Mouse (Mus musculus) thymus, adult 18-20 months (tissue): ENCODE results near the gene Cib1.
A peak's percentile ranks its signal among the peaks of the same experiment; 100 is the strongest.

ENCODE experiments used
- DNase-seq, 2 experiments: peaks; one replicate each; pipeline ENCODE4 v3.0.0; 2022; ENCODE audit warnings: mixed read lengths in 2 of 2

The Cib1 gene

GRCm38 (mm10) chr7:80200588-80200945, 32.0 kb downstream of the Cib1 start:
- DNase-seq, result no peak

DNA sequence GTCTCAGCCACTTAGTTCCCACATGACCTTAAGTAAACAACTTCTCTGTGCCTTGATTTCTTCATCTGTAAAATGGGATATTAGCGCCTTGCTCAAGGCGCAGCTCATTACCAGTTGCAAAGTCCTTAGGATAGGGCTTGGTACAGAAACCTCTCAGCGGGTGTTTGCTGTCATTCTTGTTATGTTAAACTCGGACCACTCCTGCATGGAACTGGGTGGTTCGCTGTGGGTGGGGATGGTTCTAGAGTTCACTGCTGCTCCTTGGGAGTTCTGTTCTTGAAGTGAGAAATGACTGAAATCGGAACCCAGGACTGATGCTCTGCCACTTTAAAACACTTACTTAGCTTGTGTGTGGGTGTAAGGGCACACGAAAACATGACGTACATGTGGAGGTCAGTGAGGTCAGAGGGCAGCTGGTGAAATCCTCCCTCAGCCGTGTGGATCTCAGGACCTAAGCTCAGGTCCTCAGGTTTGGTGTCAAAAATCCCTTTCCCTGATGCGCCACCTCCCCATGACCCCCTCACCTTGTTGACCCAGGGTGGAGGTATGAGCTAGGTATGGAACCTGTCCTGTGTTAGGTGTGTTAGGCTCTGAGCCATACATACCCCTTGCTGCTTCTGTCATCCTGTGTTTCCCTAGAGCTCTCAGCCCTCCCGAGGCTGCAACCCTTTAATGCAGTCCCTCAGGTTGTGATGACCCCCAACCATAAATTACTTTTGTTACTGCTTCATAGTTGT, 32.6 kb downstream of the Cib1 start:
- no peak for DNase-seq

GRCm38 (mm10) chr7:80199286-80199685, 33.3 kb downstream of the Cib1 start:
- DNase-seq, result no peak

- DNase-seq, result no peak
Measured at GRCm38 (mm10) chr7:80198863-80199262, 33.8 kb downstream of the Cib1 start.

- peak; percentile 68 to 77 for DNase-seq
Measured at GRCm38 (mm10) chr7:80197941-80198778, 34.5 kb downstream of the Cib1 start.

DNA sequence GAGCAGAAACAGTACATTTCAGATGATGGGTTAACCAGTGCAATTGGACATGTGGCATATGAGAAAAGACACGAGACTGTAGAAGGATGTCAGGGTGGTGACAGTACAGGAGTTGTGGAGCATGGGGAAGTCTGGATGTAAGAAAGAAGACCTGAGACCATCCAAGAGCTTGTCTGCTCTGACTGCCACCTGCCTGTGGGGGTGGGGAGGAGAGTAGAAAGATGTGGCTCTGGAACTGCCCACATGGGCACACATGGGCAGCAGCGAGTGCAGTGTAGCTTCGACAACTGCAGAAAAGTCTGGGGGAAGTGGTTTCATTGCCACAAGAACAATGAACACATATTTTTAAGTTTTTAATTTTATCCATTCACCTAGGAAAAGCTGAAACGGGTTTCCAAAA, 35.2 kb downstream of the Cib1 start:
- no peak for DNase-seq

- no peak for DNase-seq
Measured at GRCm38 (mm10) chr7:80195576-80196263, 36.9 kb downstream of the Cib1 start.

- no peak for DNase-seq
Measured at GRCm38 (mm10) chr7:80195146-80195545, 37.5 kb downstream of the Cib1 start.

DNA sequence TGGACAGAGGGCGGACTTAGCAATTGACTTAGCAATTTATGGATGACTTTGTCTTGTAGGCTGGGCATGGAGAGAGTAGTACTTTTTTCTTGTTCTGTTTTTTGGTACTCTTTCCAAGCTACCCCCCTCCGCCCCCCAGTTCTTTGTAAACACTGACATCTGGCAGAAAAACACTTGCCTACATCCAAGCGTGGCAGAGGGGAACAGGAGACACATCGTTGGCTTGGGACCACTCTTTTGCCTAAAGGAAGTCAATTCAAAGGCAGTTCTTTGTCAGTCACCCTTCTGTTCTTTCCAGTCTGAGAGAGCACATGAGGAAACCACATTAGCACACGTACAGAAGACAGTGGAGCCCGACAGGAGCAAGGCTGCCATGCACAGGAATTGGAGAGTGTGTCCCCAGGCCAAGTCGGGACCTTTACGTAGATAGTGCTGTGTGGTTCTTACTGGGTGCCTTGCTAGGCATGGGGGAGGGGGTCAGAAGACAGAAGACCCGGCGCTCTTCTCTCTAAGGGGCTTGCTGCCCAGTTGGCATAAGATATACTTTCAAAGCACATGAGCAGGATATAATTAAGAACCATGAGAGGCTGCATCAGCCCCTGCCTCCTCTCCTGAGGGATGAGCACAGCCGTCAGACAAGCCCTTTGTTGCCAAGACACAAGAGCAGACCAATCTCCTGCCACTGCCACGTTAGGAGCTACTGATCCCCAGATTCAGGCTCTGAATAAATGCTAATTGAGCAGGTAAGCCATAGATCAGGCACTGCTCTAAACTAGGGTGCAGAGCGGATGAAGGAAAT, 38.5 kb downstream of the Cib1 start:
- no peak for DNase-seq

DNA sequence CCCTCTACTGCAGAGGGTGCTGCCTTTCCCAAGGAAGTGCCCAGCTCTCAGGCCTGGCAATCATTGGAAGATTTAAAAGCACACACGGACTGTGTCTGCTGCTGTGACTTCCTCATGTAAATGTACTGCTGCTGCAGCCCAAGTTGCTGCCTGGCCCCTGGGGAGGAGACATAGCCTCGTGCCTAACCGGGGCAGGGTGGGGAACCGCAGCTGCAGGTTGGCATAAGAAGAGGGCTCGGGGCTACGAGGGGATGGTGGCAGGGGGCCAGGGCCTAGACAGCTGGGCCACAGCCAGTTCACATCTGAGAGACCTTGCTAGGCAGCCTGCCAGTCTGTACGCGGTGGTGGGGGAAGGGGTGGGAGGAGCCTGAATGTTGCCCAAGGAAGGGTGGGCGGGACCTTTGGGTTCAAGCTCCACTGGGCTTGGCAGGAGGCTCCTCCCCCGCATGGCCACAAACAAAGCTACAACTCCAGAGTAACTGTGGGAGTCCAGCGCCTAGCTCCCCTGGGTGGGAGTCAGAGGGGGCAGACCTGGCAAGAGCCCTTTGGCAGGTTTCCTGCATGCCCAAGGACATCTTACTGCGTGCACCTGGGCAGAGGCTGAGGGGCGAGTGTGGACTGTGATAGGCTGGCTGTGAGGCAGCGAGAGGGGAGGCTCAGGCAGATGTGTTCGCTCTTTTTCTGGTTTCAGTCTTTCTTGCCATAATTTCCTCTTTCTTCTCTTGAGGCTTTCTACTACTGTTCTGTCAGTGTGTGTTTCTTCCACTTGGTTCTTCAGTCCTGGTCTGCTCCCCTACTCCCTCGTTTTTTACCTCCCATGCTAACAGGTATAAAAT, 40.2 kb downstream of the Cib1 start:
- peak; percentile 84 to 90 for DNase-seq

- peak in 1 of 2 experiments; percentile 61 for DNase-seq
Measured at GRCm38 (mm10) chr7:80191455-80191854, 41.2 kb downstream of the Cib1 start.

GRCm38 (mm10) chr7:80189147-80189933, 43.3 kb downstream of the Cib1 start:
- DNase-seq, result no peak

- DNase-seq, result no peak
Measured at GRCm38 (mm10) chr7:80188579-80189125, 44.0 kb downstream of the Cib1 start.

- DNase-seq, result no peak
Measured at GRCm38 (mm10) chr7:80187501-80187900, 45.1 kb downstream of the Cib1 start.

GRCm38 (mm10) chr7:80186531-80187296, 45.9 kb downstream of the Cib1 start, which contains the start of gene Sema4b:
Gene Sema4b, plus strand, starts transcription at chr7:80186841.
- peak; percentile 61 to 74 for DNase-seq

- no peak for DNase-seq
Measured at GRCm38 (mm10) chr7:80186021-80186420, 46.6 kb downstream of the Cib1 start.

GRCm38 (mm10) chr7:80184968-80185367, 47.6 kb downstream of the Cib1 start:
- no peak for DNase-seq

DNA sequence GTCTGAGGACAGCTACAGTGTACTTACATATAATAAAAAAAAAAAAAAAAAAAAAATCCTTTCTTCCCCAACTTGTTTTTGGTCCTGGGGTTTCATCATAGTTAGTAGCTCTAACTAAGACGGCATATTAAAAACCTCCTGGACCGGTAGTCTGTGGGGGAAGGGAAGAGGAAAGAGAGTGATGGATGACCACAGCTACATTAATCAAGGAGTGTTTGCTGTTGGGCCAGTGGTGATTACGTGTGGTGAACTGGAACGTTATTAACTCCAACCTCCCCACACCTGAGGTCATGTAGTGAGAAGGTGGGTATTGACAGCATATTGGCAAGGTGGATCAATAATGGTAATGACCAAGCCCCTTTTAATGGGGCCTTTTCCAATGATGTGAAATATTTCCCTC, 48.1 kb downstream of the Cib1 start:
- DNase-seq, result no peak

DNA sequence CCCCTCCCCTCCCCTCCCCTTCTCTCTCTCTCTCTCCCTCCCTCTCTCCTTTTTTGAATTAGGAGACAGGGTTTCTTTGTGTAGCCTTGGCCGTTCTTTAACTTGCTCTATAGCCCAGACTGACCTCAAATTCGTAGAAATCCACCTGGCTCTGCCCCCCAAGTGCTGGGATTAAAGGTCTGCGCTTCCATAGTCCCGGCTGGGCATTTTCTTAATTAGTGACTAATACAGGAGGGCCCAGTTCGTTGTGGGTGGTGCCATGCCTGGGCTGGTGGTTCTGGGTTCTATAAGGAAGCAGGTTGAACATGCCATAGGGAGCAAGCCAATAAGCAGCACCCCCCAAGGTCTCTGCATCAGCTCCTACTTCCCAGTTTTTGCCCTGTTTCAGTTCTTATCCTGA, 48.6 kb downstream of the Cib1 start:
- DNase-seq, result no peak

DNA sequence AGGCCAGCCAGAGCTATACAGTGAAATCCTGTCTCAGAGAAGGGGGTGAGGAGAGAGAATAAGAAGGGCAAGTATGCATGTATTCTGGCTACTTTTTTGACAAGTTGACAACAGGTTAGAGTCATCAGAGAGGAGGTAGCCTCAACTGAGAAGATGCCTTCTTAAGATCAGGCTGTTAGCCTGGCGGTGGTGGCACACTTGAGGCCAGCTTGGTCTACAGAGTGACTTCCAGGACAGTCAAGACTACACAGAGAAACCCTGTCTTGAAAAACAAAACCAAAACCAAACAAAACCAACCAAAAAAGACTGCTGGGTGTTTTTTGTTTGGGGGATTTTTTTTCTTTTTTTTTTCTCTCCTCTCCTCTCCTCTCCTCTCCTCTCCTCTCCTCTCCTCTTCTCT, 49.1 kb downstream of the Cib1 start:
- no peak for DNase-seq
